Mouse (Mus musculus) layer of hippocampus, adult 9-10 months (tissue): ENCODE results near the gene Magel2.

ENCODE experiments used
- DNase-seq: peaks from one replicate; pipeline ENCODE4 v3.0.0; 2022; ENCODE audit warnings: low spot score

The Magel2 gene

GRCm38 (mm10) chr7:62423210-62423609, 46.4 kb downstream of the Magel2 start:
- no peak for DNase-seq

- no peak for DNase-seq
These were observed 51.5 kb downstream of the Magel2 start for GRCm38 (mm10) chr7:62428337-62428736.
